Mouse (Mus musculus) telencephalon, adult 2 months (tissue): ENCODE results near the gene Stum.

ENCODE experiments used
- DNase-seq: peaks from one replicate; pipeline ENCODE4 v3.0.0-alpha.2; 2011; ENCODE audit warnings: low read depth, low spot score

The Stum gene

DNA sequence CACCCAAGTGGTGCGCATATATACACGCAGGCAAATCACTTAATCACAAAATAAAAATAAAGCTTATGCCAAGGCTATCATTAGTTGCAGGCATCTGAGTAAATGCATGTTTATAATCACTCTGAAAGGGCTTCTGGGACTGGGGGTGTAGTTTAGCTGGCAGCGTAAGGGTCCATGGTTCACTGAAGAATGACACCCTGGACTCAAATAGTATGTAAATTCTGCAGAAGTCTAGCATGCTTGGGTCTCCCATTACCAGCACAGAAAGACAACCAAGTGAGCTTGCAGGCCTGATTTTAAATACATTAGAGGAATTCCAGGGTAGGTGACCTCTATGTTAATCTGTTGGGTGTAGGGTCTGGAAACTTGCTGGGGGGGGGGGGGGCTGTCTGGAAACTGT lies 16.5 kb upstream of the Stum start:
- no peak for DNase-seq

GRCm38 (mm10) chr1:180492777-180493176 lies 9.5 kb upstream of the Stum start:
- no peak for DNase-seq

GRCm38 (mm10) chr1:180485346-180485745 lies 2.0 kb upstream of the Stum start:
- DNase-seq, result no peak

DNA sequence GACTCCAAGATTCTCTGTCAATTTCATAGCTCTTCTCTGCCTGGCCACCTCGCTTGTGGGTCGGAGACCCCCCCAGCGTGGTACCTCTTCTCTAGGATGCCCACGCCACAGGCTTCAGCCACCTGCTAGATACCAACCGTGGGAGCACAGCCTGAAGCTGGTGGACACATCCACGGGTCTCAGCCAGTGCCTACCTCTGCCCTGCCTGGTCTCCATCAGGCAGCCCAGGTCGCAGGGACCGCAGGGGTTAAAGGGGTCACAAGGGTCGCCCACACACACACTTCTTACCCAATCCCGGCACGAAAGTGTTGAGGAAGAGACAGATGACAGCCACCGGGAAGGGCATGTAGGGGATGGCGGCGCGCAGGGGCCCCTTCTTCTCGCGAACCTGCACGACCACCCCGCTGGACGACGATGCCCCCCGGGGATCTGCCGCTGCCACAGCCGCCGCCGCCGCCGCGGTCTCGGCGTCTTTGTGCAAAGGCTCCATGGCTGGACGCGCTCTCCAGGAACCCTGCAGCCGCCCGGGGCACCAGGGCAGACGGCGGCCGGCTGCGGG lies 385 bp downstream of the Stum start:
- DNase-seq, result no peak

DNA sequence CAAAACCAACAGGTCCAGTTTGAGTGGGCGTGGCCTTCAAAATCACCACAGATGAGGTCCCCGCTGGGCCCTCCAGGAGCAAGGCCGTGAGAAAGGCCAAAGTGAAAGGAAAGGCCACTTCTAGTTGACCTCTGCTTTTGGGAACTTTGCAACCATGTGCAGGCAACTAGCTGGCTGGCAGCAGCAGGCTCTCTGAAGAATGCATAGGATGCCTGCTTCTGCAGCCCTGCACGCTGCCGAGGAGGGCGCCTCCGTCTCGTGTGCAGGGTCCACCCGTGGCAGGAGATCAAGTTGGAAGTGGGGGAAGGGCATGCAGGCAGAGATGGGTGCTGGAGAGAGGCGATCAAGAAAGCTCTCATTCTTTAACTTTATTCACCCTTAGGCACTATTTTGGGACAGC lies 1.3 kb downstream of the Stum start:
- no peak for DNase-seq

GRCm38 (mm10) chr1:180481331-180481730 lies 2.0 kb downstream of the Stum start:
- no peak for DNase-seq

GRCm38 (mm10) chr1:180480325-180480724 lies 3.0 kb downstream of the Stum start:
- DNase-seq, result no peak

GRCm38 (mm10) chr1:180473566-180473965 lies 9.7 kb downstream of the Stum start:
- no peak for DNase-seq

- no peak for DNase-seq
Measured at GRCm38 (mm10) chr1:180468004-180468403, 15.3 kb downstream of the Stum start.

DNA sequence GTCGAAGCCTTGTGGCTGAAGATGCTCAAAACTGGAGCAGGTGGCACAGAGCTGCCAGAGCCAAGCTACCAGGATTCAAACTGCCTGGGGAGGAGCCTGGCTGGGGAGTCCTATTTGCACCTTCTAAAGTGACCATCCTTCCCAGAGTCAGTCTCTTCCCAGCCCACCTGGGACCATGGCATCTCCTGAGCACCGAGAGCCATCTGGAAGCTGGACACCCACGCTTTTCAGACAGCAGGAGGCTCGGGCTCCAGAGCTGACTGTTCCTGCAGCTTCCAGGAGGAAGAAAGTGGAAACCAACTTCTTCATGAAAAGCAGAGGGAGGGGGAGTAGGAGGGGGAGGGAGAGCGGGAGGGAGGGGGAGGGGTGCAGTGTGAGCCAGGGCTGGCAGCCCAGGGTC lies 17.7 kb downstream of the Stum start:
- no peak for DNase-seq

GRCm38 (mm10) chr1:180464357-180464756 lies 18.9 kb downstream of the Stum start:
- peak; percentile 82 for DNase-seq

GRCm38 (mm10) chr1:180462983-180463475 lies 20.3 kb downstream of the Stum start:
- DNase-seq, result no peak

DNA sequence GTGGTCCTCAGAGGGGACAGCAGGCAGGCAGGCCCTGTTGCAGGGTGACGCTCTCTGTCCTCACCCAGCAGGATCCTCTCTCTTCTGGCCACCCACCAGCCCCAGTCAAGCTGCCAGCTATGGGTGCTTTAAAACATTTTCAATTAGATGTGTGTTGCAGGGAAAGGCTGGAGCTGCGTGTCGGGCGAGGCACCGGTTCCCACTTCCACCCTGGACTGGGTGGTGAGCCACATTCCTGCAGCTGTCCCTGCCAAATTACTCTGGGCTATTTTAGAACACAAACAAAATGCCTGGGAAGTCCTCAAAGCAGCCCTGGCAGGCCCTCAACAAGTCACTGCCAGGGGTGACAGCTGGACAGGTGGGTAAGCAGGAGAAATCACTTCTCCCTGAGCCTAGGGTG lies 20.9 kb downstream of the Stum start:
- no peak for DNase-seq

DNA sequence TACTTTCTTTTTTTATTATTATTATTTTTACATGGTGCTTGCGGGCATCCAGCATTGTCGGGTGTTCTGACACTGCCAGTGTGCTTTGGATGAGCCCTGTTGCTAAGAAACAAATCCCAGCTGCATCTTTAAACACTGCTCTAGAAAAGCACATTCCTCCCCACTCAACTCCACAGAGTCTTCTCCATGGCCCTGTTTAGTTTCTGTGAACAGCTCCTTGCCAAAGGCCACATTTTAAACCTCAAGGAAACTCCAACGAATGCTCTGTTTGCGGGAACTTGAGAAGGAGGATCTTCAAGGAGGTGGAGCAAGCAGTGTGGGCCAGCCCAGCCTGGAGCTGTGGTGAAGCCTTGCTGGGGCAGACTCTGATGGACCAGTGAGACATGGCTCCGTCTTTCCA lies 22.6 kb downstream of the Stum start:
- DNase-seq, result no peak

DNA sequence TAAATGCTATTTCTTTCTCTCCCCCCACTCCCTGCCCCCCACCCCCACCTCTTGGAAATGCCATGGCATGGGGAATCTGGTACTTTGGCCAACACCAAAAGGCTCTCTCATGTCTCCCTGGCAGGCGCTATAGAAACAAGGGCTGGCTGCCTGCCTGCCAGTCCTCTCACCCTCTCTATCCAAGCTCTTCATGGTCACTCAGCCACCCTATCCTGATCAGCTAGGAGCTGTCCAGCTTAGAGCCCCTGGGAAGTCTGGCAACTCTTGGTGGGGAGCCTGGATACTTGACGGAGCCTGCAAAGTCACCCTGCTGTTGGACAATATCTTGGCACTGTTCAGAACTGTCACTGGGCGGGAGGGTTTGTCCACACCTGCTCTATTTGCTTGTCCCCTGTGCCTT lies 24.6 kb downstream of the Stum start:
- no peak for DNase-seq

- no peak for DNase-seq
Measured at GRCm38 (mm10) chr1:180458274-180458673, 25.0 kb downstream of the Stum start.

GRCm38 (mm10) chr1:180449641-180450040 lies 33.7 kb downstream of the Stum start:
- DNase-seq, result no peak

DNA sequence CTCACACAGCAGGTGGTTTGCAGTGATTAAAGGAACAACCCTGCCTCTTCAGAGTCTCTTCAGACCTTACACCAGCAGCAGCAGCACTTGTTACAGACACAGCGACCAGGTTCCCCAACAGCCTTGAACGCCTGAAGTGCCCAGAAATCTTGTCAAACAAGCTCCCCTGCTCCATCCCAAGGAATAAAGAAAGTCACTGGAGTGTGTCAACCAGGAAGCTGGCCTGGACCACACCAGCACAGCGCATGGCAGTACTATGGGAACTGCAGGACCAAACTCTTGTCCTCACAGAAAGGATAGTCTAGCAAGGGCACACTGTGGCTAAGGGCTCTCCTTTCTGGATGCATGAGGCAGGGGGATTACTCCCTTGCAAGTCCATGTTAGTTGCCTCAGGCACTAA lies 38.9 kb downstream of the Stum start:
- DNase-seq, result no peak

DNA sequence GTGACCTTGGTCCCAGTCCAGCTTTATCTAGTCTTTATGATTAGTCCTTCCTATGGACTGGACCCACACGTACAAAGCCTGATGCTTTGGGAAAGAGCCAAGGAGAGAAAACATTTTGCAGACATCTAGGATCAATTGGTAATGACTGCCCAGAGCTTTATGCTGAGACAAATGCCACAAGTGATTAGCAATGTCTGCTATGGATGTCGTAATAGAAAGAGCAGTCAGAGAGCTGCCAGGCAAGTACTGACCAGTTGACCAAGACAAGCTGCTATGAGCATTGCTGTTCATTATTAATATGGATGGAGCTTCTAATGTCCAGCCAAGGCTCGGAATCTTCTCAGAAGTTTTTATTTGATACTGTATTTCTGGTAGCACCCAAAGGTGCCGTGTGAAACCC lies 43.8 kb downstream of the Stum start:
- DNase-seq, result no peak

DNA sequence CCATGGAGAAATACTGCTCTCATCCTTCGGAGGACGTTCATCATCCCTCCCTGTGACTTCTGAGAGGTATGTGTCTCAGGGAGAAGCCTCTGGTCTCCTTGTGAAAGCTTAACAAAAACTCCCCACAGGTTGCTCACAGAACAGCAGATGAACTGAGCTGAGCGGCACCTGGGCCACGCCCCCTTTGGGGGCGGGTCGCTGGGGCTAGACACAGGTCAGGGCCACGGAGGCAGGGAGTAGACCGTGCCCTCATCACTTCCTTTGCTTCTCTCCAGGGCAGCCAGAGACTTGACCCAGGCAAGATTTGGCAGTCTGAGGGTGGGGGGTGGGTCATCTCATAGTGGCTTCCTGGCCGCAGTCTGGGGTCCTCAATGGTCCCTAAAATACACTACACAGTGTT lies 48.4 kb downstream of the Stum start:
- DNase-seq, result no peak

DNA sequence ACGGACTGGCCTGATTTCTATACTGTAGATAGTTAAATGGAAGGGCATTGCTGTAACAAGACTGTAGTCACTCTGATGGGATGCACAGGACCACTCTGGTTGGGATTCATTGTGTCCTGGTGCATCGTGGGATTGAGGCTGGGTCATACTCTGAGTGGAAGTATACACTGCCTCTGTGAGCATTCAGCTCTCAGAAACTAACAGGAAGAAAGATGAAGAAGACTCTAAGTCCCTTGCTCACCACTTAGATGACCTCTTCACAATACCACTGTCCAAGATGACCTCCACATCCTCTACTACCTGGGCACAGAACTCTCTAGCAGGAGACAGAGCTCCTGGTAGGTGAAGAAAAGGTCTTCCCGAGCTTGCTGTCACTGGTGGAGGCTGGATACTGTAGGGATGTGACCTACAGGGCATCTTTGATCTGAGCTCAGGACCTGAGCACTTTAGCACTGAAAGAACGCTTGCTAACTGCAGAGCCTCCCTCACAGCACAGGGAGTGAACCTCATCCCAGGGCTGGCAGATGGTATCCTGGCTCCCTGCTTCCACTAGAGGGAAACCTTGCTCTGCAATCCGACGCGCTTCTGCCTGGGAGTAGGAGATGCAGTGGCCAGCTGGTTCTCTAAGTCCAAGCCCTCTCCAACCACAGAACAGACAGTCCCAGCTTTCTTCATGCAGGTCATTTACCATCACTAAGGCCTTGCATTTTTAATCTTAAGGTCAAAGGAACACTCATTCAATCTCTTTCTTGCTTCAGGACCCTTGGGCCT lies 49.3 kb downstream of the Stum start:
- peak; percentile 71 for DNase-seq

DNA sequence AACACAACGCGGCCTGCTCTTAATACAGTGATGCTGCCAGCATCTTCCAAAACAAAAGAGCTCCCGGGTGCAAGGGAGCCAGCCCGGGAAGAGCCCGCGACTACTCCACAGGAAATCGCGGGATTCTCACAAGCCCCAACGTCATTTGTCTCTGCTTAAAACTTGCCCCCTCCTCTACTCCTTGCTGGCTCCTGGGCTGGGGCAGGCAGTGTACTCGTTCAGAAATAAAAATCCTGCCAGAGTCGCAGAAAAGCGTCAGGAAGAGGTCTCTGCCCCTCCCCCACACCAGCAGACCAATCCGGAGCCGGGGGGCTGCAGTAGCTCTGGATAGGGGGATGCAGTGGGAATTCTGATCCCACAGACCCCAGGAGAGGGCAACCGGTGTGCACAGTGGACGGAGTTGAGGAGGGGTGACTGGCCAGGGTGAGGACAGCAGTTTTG lies 50.2 kb downstream of the Stum start:
- no peak for DNase-seq

DNA sequence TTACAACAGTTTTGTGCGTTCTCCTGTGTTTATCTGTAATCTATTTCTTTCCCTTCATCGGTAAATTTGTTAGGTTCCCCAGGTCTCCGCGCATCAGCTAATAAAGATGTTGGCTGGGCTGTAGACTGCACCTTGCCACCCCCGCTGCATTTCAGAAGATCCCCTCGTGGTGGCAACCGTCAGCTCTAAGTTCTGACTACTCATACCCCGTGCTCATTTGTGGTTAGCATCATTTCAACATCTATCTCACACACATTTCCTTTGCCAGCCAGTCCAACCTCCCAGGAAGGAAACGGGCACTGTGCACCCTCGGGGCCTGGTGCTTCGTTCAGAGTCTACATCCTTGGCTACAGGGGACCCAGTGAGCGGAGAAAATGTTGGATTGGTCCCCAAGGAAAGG lies 51.5 kb downstream of the Stum start:
- peak; percentile 39 for DNase-seq
